9 mouse cellular contexts compared by ENCODE assay signal in genomic region chr1:46018382-46018977, GRCm38 (mm10). TPM values are rescaled to one million over a fixed set of nuclear protein-coding genes. Genes with fewer than 3 reads are reported as not detected.
DNase-seq lines count a peak whose midpoint lies in the region; ATAC-seq and TF ChIP-seq lines count a peak whose summit lies in the region.
"Had no signal": no experiment of that assay in that cellular context is flagged by ENCODE, and none has a peak within 500 bp of the region (broad histone marks: within the 10 kb centered on the region; RNA-seq: fewer than 3 reads in every experiment).

No protein-coding gene starts in this region.

- no peaks in the 10 kb centered on the region for H3K27me3 ChIP-seq in hindbrain, postnatal 0 days (ENCODE audit: insufficient read depth, low read length)
- H3K27me3 ChIP-seq in midbrain, embryonic 15.5 days (replicated peaks): no peaks in the 10 kb centered on the region
- H3K27me3 ChIP-seq: limb, embryonic 15.5 days had no signal

- no peak overlapping the region for H3K4me2 ChIP-seq in hindbrain, postnatal 0 days (ENCODE audit: low read depth, low read length)
- H3K4me2 ChIP-seq in midbrain, embryonic 15.5 days: no peak overlapping the region
- H3K4me2 ChIP-seq: limb, embryonic 15.5 days had no signal

- H3K4me1 ChIP-seq in hindbrain, postnatal 0 days (ENCODE audit: insufficient read depth, low read length): no peaks in the 10 kb centered on the region
- no peaks in the 10 kb centered on the region for H3K4me1 ChIP-seq in midbrain, embryonic 15.5 days
- H3K4me1 ChIP-seq: limb, embryonic 15.5 days had no signal

- no peak overlapping the region for H3K27ac ChIP-seq in hindbrain, postnatal 0 days
- H3K27ac ChIP-seq in left cerebral cortex, adult 2 months: no peak overlapping the region
- no peak overlapping the region for H3K27ac ChIP-seq in midbrain, embryonic 15.5 days
- H3K27ac ChIP-seq: limb, embryonic 15.5 days had no signal

- H3K36me3 ChIP-seq in hindbrain, postnatal 0 days (ENCODE audit: insufficient read depth, low read length): no peaks in the 10 kb centered on the region
- H3K36me3 ChIP-seq in midbrain, embryonic 15.5 days (replicated peaks): no peaks in the 10 kb centered on the region
- H3K36me3 ChIP-seq: limb, embryonic 15.5 days had no signal

- no peak overlapping the region for H3K9ac ChIP-seq in hindbrain, postnatal 0 days (replicated peaks; ENCODE audit: low read length)
- H3K9ac ChIP-seq in midbrain, embryonic 15.5 days: no peak overlapping the region
- H3K9ac ChIP-seq: limb, embryonic 15.5 days had no signal

- no peaks in the 10 kb centered on the region for H3K9me3 ChIP-seq in hindbrain, postnatal 0 days (ENCODE audit: low read length)
- no peaks in the 10 kb centered on the region for H3K9me3 ChIP-seq in midbrain, embryonic 15.5 days
- H3K9me3 ChIP-seq: limb, embryonic 15.5 days had no signal

- H3K4me3 ChIP-seq in hindbrain, postnatal 0 days (ENCODE audit: low read length): no peak overlapping the region
- no peak overlapping the region for H3K4me3 ChIP-seq in left cerebral cortex, adult 2 months
- no peak overlapping the region for H3K4me3 ChIP-seq in midbrain, embryonic 15.5 days
- H3K4me3 ChIP-seq: limb, embryonic 15.5 days had no signal

- TF ChIP-seq CTCF in hindbrain, postnatal 0 days (IDR thresholded peaks at IDR 0.05; ENCODE audit: low read depth): peak; percentile 75
- peak; percentile 54 for TF ChIP-seq CTCF in left cerebral cortex, adult 2 months (IDR thresholded peaks at IDR 0.05)

- 49% methylated on average over 2 of the region's 2 CpGs for WGBS in hindbrain, postnatal 0 days
- 61% methylated on average over 2 of the region's 2 CpGs for WGBS in midbrain, embryonic 15.5 days

- peak; percentile 58 to 64 for DNase-seq in cerebellum, postnatal 10 days
- no peak for DNase-seq in cerebellum, adult 9-11 months
- peak; percentile 9 for DNase-seq in urinary bladder, postnatal 25 days (ENCODE audit: low spot score)
- DNase-seq in urinary bladder, postnatal 10 days (ENCODE audit: low spot score): no peak
- DNase-seq in hindbrain, postnatal 0 days (ENCODE audit: low spot score): peak; percentile 63
- peak; percentile 31 to 32 for DNase-seq in left cerebral cortex, adult 2 months (ENCODE audit: extremely low spot score in 1 of 2, low spot score in 2 of 2)

- ATAC-seq in hindbrain, postnatal 0 days: peak; percentile 68; the same call in 1 of the 2 replicates
- peak; percentile 71; the same call in 1 of the 2 replicates for ATAC-seq in midbrain, embryonic 15.5 days (replicated peaks)
- no peak for ATAC-seq in inflammation-experienced regulatory T-cells, adult 6 months

- intact Hi-C loops in left cerebral cortex, adult 2 months (cut with DNase I): no loop called here

RNA-seq across cellular contexts. Expression of gene Dnah7b, which starts 47.6 kb away (rescaled TPM):
- 3.1 and 3.9 TPM in 2 replicates for total RNA-seq in hindbrain, postnatal 0 days (2014; rRNA removed)
- polyA plus RNA-seq in hindbrain, postnatal 0 days (2015; fragmentation: Nextera tagmentation; extraction: Ambion mirVana): 2.0 TPM in 2 replicates
- total RNA-seq in left cerebral cortex, adult 2 months (2021): 1 to 10 TPM; 1.3 to 1.8 TPM
- 2.8 and 2.9 TPM in 2 replicates for polyA plus RNA-seq in midbrain, embryonic 15.5 days (2015; fragmentation: Nextera tagmentation; extraction: Ambion mirVana)
- 1 to 10 TPM in 2 of 3 experiments, not detected in 1; 1.2 to 2.9 TPM for polyA plus RNA-seq in inflammation-experienced regulatory T-cells, adult 6 months (2017; shearing (Covaris generic))

Comparison
In these comparisons a context has a peak if more than half of its experiments do, and no peak if none do; other contexts are left out.
1. DNase-seq: peak in cerebellum, postnatal 10 days (2 of 2), urinary bladder, postnatal 25 days (single experiment), hindbrain, postnatal 0 days (single experiment) and left cerebral cortex, adult 2 months (2 of 2); none in cerebellum, adult 9-11 months (single experiment) and urinary bladder, postnatal 10 days (single experiment).